Mouse (Mus musculus): ENCODE measurements at regions not wholly inside any gene's neighbourhood (a gene's known extent, or its start where the extent isn't known, plus 50 kb on each side); places are given as distances from the start of the nearest gene placed in this dataset.

GRCm38 (mm10) chr6:31215661-31216060 lies 182.9 kb upstream of the Mkln1 start:
- TF ChIP-seq POLR2A (IDR thresholded peaks at IDR 0.05; ENCODE audit: extremely low read depth, insufficient read depth, low read length) (no peak), CTCF (IDR thresholded peaks at IDR 0.05; ENCODE audit: extremely low read depth, insufficient read depth, low read length) (no peak)

All from cortical plate, adult 2 months (tissue).